Mouse (Mus musculus) hindbrain, embryonic 11.5 days (tissue): ENCODE data around the gene Vmn1r21. TPM values are rescaled to one million over a fixed set of nuclear protein-coding genes. Genes with fewer than 3 reads are reported as not detected.

ENCODE experiments used
- polyA plus RNA-seq: library from polyadenylated mRNA; unstranded; fragments of >200 nt; fragmentation: Nextera tagmentation; extraction: Ambion mirVana; gene quantifications from 2 replicates; pipeline ENCODE4 v1.2.1, GENCODE M21; 2014

Vmn1r21 gene
- polyA plus RNA-seq, 1 experiment from 2014 or later: 0.09 TPM

Other genes starting within 250 kb of the Vmn1r21 start
- gene Pyurf, start 158.3 kb downstream of the Vmn1r21 start, polyA plus RNA-seq: 15.8 and 18.2 TPM in 2 replicates
- gene Lancl2, start 147.8 kb downstream of the Vmn1r21 start, polyA plus RNA-seq: 51.0 and 53.7 TPM in 2 replicates
- 44.3 and 72.1 TPM in 2 replicates for gene Vopp1, start 25.2 kb downstream of the Vmn1r21 start, polyA plus RNA-seq
- gene Vmn1r22, start 57.7 kb upstream of the Vmn1r21 start, polyA plus RNA-seq: not detected in 2 replicates
- not detected in 2 replicates for gene Vmn1r23, start 76.5 kb upstream of the Vmn1r21 start, polyA plus RNA-seq
- not detected in 2 replicates for gene Vmn1r24, start 111.2 kb upstream of the Vmn1r21 start, polyA plus RNA-seq
- not detected in 2 replicates for gene Vmn1r25, start 130.5 kb upstream of the Vmn1r21 start, polyA plus RNA-seq
- gene Vmn1r26, start 164.8 kb upstream of the Vmn1r21 start, polyA plus RNA-seq: not detected in 2 replicates